Mouse (Mus musculus): ENCODE measurements around the gene Abcc12. TPM values are rescaled to one million over a fixed set of nuclear protein-coding genes. Genes with fewer than 3 reads are reported as not detected.

The Abcc12 gene
- total RNA-seq, 1 experiment = 0.36 TPM

DNA sequence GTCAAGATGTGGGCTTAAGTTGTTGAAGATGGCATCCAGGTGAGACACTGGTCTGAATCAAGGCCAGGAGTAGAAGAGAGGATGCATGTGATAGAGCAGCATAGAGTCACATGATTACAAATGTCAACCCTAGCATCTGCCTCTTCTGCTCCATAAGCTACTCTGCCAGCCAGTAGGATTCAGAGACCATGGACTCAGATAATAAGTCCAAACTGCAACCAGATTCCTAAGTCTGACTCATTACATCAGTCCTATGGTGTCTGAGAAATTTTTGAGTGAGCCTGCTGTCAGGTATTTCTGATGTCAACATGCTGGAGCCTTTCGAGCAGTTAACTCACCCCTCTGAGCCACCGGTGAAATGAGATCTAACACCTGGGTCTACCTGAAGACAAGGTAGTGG lies 40.1 kb downstream of the Abcc12 start:
- no peak for TF ChIP-seq ZNF384 (IDR thresholded peaks at IDR 0.05; ENCODE audit: low read depth, low read length)
- no peak for TF ChIP-seq HCFC1 (IDR thresholded peaks at IDR 0.05; ENCODE audit: borderline replicate concordance, insufficient read depth, low read length)
- no peak for TF ChIP-seq MAFK (IDR thresholded peaks at IDR 0.05; ENCODE audit: insufficient read depth, low read depth, low read length)
- no peak for TF ChIP-seq ZC3H11A (IDR thresholded peaks at IDR 0.05; ENCODE audit: borderline replicate concordance, low read depth, low read length)
- TF ChIP-seq CHD2 (IDR thresholded peaks at IDR 0.05; ENCODE audit: low read depth, low read length) = no peak
- no peak for DNase-seq (ENCODE audit: low read depth, low spot score)

DNA sequence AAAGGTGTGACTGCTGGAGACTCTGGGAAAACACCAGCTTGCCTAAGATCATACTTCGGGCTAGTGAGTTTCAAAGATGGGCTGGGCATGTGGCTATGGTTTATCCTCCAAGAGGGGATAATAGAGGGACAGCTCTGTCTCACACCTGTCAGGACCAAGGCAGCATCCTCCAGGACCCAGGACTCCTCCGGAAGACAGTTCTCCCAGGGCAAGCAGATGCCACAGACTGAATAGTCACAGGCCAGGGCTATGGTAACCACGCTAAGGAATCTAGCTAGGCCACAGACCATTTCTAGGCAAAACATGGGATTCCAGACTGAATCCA lies 43.9 kb downstream of the Abcc12 start:
- no peaks in the 10 kb centered on the region for H3K9me3 ChIP-seq (ENCODE audit: control insufficient read depth, insufficient read depth, low read depth, low read length)
- in situ Hi-C loops (cut with MboI; ENCODE audit: low sequenced_read_pairs in 2 of 2, unreplicated experiment in 2 of 2) = no loop called here
- H3K4me1 ChIP-seq (ENCODE audit: control insufficient read depth in 2 of 2, insufficient read depth in 2 of 2, low read length in 2 of 2, poor library complexity in 1 of 2) = no peaks in the 10 kb centered on the region; a peak in 1 of 4 replicates
- H3K36me3 ChIP-seq (ENCODE audit: control insufficient read depth, insufficient read depth, low read length, poor library complexity, severe bottlenecking) = no peaks in the 10 kb centered on the region
- DNase-seq (ENCODE audit: low read depth, low spot score) = no peak
- no peak overlapping the region for H3K4me3 ChIP-seq (ENCODE audit: insufficient read depth in 1 of 2, low read depth in 1 of 2, low read length in 2 of 2, poor library complexity in 1 of 2, severe bottlenecking in 1 of 2)
- H3K9ac ChIP-seq (ENCODE audit: insufficient read depth, low read depth, low read length, poor library complexity, severe bottlenecking) = no peak overlapping the region
- no peak overlapping the region for H3K27ac ChIP-seq (ENCODE audit: insufficient read depth, low read depth, low read length, poor library complexity, severe bottlenecking)
- TF ChIP-seq HCFC1 (IDR thresholded peaks at IDR 0.05; ENCODE audit: borderline replicate concordance, insufficient read depth, low read length) = no peak

More for the DNA sequence above, 40.1 kb downstream of the Abcc12 start:
- in situ Hi-C loops (cut with MboI; ENCODE audit: low sequenced_read_pairs in 2 of 2, unreplicated experiment in 2 of 2) = no loop called here
- no peaks in the 10 kb centered on the region for H3K36me3 ChIP-seq (ENCODE audit: control insufficient read depth, insufficient read depth, low read length, poor library complexity, severe bottlenecking)
- no peaks in the 10 kb centered on the region for H3K9me3 ChIP-seq (ENCODE audit: control insufficient read depth, insufficient read depth, low read depth, low read length)
- H3K27ac ChIP-seq (ENCODE audit: insufficient read depth, low read depth, low read length, poor library complexity, severe bottlenecking) = no peak overlapping the region
- no peak overlapping the region for H3K4me3 ChIP-seq (ENCODE audit: insufficient read depth in 1 of 2, low read depth in 1 of 2, low read length in 2 of 2, poor library complexity in 1 of 2, severe bottlenecking in 1 of 2)
- no peaks in the 10 kb centered on the region; a peak in 1 of 4 replicates for H3K4me1 ChIP-seq (ENCODE audit: control insufficient read depth in 2 of 2, insufficient read depth in 2 of 2, low read length in 2 of 2, poor library complexity in 1 of 2)
- H3K9ac ChIP-seq (ENCODE audit: insufficient read depth, low read depth, low read length, poor library complexity, severe bottlenecking) = no peak overlapping the region

DNA sequence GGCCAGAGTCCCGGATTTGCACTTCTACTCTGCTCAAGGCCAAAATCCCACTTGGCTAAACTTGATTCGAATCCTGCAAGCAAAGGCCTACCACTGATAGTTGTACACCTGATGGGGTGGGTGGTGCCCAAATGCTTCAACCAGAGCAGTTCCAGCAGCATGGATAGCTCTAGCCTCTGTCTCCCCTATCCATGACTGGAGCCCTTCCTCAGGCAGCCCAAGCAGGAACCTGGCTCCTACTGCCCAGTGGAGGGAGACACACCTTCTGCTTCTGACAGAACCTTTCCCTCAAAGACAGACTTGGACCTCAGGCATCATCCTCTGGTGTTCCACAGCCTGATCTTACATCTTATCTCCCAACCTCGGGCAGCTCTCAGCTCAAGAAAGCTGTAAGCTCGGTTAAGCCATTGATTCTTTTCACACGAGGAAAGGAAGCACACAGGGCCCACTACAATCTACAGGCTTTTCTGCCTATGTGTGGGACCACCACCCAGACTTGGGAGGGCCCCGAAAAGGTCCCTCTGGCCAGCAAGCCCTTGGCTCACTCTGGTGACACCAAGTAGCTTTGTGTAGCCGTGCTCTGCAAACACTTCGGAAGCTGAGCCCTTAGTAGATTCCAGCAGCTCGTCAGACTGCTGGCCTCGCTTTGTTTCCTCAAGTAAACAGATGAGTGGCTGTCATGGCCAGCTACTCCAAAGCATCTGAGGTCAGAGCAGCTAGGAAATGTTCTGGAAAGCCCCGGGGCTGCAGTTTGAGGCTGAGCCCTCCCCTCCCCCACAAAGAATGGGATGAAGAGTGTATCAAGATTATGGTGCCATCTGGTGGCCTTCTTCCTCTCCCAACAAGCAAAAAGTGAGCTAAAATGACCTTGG lies 44.5 kb downstream of the Abcc12 start:
- Histone ChIP-seq H3K4me1 (ENCODE audit: control insufficient read depth in 2 of 2, insufficient read depth in 2 of 2, low read length in 2 of 2, poor library complexity in 1 of 2) (no peaks in the 10 kb centered on the region; a peak in 1 of 4 replicates), H3K27ac (ENCODE audit: insufficient read depth, low read depth, low read length, poor library complexity, severe bottlenecking) (no peak overlapping the region), H3K36me3 (ENCODE audit: control insufficient read depth, insufficient read depth, low read length, poor library complexity, severe bottlenecking) (no peaks in the 10 kb centered on the region), H3K9me3 (ENCODE audit: control insufficient read depth, insufficient read depth, low read depth, low read length) (no peaks in the 10 kb centered on the region), H3K4me3 (ENCODE audit: insufficient read depth in 1 of 2, low read depth in 1 of 2, low read length in 2 of 2, poor library complexity in 1 of 2, severe bottlenecking in 1 of 2) (no peak overlapping the region), H3K9ac (ENCODE audit: insufficient read depth, low read depth, low read length, poor library complexity, severe bottlenecking) (no peak overlapping the region)
- no peak for TF ChIP-seq MAFK (IDR thresholded peaks at IDR 0.05; ENCODE audit: insufficient read depth, low read depth, low read length)
- TF ChIP-seq ZNF384 (IDR thresholded peaks at IDR 0.05; ENCODE audit: low read depth, low read length) = no peak
- TF ChIP-seq ZC3H11A (IDR thresholded peaks at IDR 0.05; ENCODE audit: borderline replicate concordance, low read depth, low read length) = peak; percentile 32; the same call in 1 of the 2 replicates
- no peak for TF ChIP-seq HCFC1 (IDR thresholded peaks at IDR 0.05; ENCODE audit: borderline replicate concordance, insufficient read depth, low read length)
- 0 out of 2 replicates have a peak, but pooled peaks have one; percentile 51 for TF ChIP-seq CHD2 (IDR thresholded peaks at IDR 0.05; ENCODE audit: low read depth, low read length)
- DNase-seq (ENCODE audit: low read depth, low spot score) = peak; percentile 51
- in situ Hi-C loops (cut with MboI; ENCODE audit: low sequenced_read_pairs in 2 of 2, unreplicated experiment in 2 of 2) = no loop called here

DNA sequence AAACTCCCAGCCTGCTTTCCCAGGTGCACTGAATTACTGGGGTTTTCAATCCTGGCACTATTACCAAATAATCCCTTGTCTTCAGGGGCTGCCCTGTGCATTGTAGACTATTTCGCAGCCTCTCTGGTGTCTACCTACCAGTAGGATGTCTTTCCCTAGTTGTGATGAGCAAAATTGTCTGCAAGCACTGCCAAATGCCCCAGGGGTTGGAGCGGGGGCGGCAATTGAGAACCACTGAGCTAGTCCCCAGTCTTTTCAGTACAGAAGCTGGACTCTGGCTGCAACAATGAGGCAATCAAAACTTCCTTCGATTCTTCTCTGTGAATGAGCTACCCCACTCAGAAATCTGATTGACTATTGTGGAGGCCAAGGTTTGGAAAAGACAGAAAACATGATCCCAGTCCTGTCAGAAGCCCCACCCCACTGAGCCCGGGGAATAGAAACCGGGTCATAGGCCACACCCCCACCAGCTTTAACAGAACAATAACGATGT lies 45.4 kb downstream of the Abcc12 start:
- Histone ChIP-seq H3K9me3 (ENCODE audit: control insufficient read depth, insufficient read depth, low read depth, low read length) (no peaks in the 10 kb centered on the region), H3K4me3 (ENCODE audit: insufficient read depth in 1 of 2, low read depth in 1 of 2, low read length in 2 of 2, poor library complexity in 1 of 2, severe bottlenecking in 1 of 2) (no peak overlapping the region), H3K36me3 (ENCODE audit: control insufficient read depth, insufficient read depth, low read length, poor library complexity, severe bottlenecking) (no peaks in the 10 kb centered on the region), H3K9ac (ENCODE audit: insufficient read depth, low read depth, low read length, poor library complexity, severe bottlenecking) (no peak overlapping the region), H3K4me1 (ENCODE audit: control insufficient read depth in 2 of 2, insufficient read depth in 2 of 2, low read length in 2 of 2, poor library complexity in 1 of 2) (no peaks in the 10 kb centered on the region; a peak in 1 of 4 replicates), H3K27ac (ENCODE audit: insufficient read depth, low read depth, low read length, poor library complexity, severe bottlenecking) (no peak overlapping the region)
- in situ Hi-C loops (cut with MboI; ENCODE audit: low sequenced_read_pairs in 2 of 2, unreplicated experiment in 2 of 2) = no loop called here
- TF ChIP-seq MAFK (IDR thresholded peaks at IDR 0.05; ENCODE audit: insufficient read depth, low read depth, low read length) = no peak
- TF ChIP-seq ZC3H11A (IDR thresholded peaks at IDR 0.05; ENCODE audit: borderline replicate concordance, low read depth, low read length) = no peak
- TF ChIP-seq ZNF384 (IDR thresholded peaks at IDR 0.05; ENCODE audit: low read depth, low read length) = no peak
- no peak for DNase-seq (ENCODE audit: low read depth, low spot score)

Measured in ES-E14 (cell line).